Mouse (Mus musculus) lung, postnatal 0 days (tissue): ENCODE measurements around the gene Grm4. TPM values are rescaled to one million over a fixed set of nuclear protein-coding genes. Genes with fewer than 3 reads are reported as not detected.

Experiments used
- ATAC-seq: fragments of 200-750 bp; cut with Nextera tagmentation; 2 replicates; pipeline ENCODE4 v1.8.0; 2017; ENCODE audit warnings: moderate library complexity
- DNase-seq: peaks from one replicate; pipeline ENCODE4 v3.0.0-alpha.2; 2016; ENCODE audit warnings: low spot score
- H3K27ac ChIP-seq: fragments of 300-500 bp; sonication (generic); 2 replicates; pipeline ENCODE4 v1.5.1; 2014; ENCODE audit warnings: antibody characterized with exemption, mild to moderate bottlenecking, low read length, mixed read lengths
- H3K27me3 ChIP-seq: fragments of 300-500 bp; sonication (generic); replicated peaks from 2 replicates; pipeline ENCODE4 v1.6.1; 2014; ENCODE audit warnings: low read length, mixed read lengths; ENCODE audit not compliant: insufficient read depth
- H3K36me3 ChIP-seq: fragments of 300-500 bp; sonication (generic); 2 replicates; pipeline ENCODE4 v1.6.1; 2014; ENCODE audit warnings: low read length, mixed read lengths; ENCODE audit not compliant: insufficient read depth
- H3K4me1 ChIP-seq: fragments of 300-500 bp; sonication (generic); 2 replicates; pipeline ENCODE4 v1.6.1; 2014; ENCODE audit warnings: antibody characterized with exemption, low read depth, low read length, mixed read lengths; ENCODE audit not compliant: insufficient read depth
- H3K4me2 ChIP-seq: fragments of 300-500 bp; sonication (generic); replicated peaks from 2 replicates; pipeline ENCODE4 v1.6.1; 2014; ENCODE audit warnings: low read depth, mild to moderate bottlenecking, low read length, moderate library complexity, mixed read lengths
- H3K4me3 ChIP-seq: fragments of 300-500 bp; sonication (generic); 2 replicates; pipeline ENCODE4 v1.5.1; 2014; ENCODE audit warnings: low read depth, low read length
- H3K9ac ChIP-seq: fragments of 300-500 bp; sonication (generic); replicated peaks from 2 replicates; pipeline ENCODE4 v1.6.1; 2014; ENCODE audit warnings: low read depth, mild to moderate bottlenecking
- H3K9me3 ChIP-seq: fragments of 300-500 bp; sonication (generic); 2 replicates; pipeline ENCODE4 v1.6.1; 2016; ENCODE audit warnings: low read length, mixed read lengths
- CTCF ChIP-seq: IDR thresholded peaks from 2 replicates; pipeline ENCODE4 v1.5.1; 2016; ENCODE audit warnings: antibody characterized with exemption, mild to moderate bottlenecking
- EP300 ChIP-seq: IDR thresholded peaks from 2 replicates; pipeline ENCODE4 v1.6.1; 2016; ENCODE audit warnings: antibody characterized with exemption, mild to moderate bottlenecking, control low read depth
- WGBS: fragments of 180-500 bp; shearing (Covaris S2); extraction: QIAGEN DNeasy Blood & Tissue Kit; methylation state at CpG from one replicate; pipeline ENCODE4 v1.1.7; 2014; 5-methylcytosine and 5-hydroxymethylcytosine counted together
- polyA plus RNA-seq: library from polyadenylated mRNA; unstranded; fragments of >200 nt; fragmentation: Nextera tagmentation; extraction: Ambion mirVana; gene quantifications from 2 replicates; pipeline ENCODE4 v1.2.1, GENCODE M21; 2015

Gene Grm4
- polyA plus RNA-seq, 1 experiment from 2014 or later = not detected

GRCm38 (mm10) chr17:27557181-27557926 is 36.2 kb upstream of the Grm4 start:
- no peaks in the 10 kb centered on the region for H3K27me3 ChIP-seq
- H3K36me3 ChIP-seq = no peaks in the 10 kb centered on the region
- TF ChIP-seq CTCF (peak; percentile 26; the same call in 1 of the 2 replicates), EP300 (no peak)
- H3K9me3 ChIP-seq = no peaks in the 10 kb centered on the region
- H3K4me1 ChIP-seq = peaks cover 6% of the 10 kb centered on the region; the same call in 1 of the 2 replicates
- ATAC-seq (peak; percentile 12), DNase-seq (peak; percentile 68)
- 2% methylated on average over 47 of the region's 75 CpGs for WGBS
- H3K9ac ChIP-seq = peak overlapping the region; percentile 78
- H3K4me3 ChIP-seq = peak overlapping the region; percentile 76
- peak overlapping the region; percentile 98 for H3K4me2 ChIP-seq
- peak overlapping the region; percentile 92 for H3K27ac ChIP-seq

GRCm38 (mm10) chr17:27556315-27557011 is 35.3 kb upstream of the Grm4 start, which contains the start of gene Hmga1:
Gene Hmga1, plus strand, starts transcription at chr17:27556497.
- TF ChIP-seq EP300 = no peak
- peak; percentile 4; the same call in 1 of the 2 replicates for TF ChIP-seq CTCF
- peaks cover 6% of the 10 kb centered on the region; the same call in 1 of the 2 replicates for H3K4me1 ChIP-seq
- H3K27me3 ChIP-seq = no peaks in the 10 kb centered on the region
- peak; percentile 76 for ATAC-seq
- DNase-seq = peak; percentile 94
- peak within 1 kb of the TSS; percentile 78 for H3K9ac ChIP-seq
- peak within 1 kb of the TSS; percentile 98 for H3K4me2 ChIP-seq
- no peaks in the 10 kb centered on the region for H3K36me3 ChIP-seq
- H3K9me3 ChIP-seq = no peaks in the 10 kb centered on the region
- H3K4me3 ChIP-seq = peak within 1 kb of the TSS; percentile 76
- peak within 1 kb of the TSS; percentile 92 for H3K27ac ChIP-seq
- WGBS = 3% methylated on average over 68 of the region's 79 CpGs

- WGBS = under 1% methylated on average over 45 of the region's 55 CpGs
- Histone ChIP-seq H3K36me3 (no peaks in the 10 kb centered on the region), H3K27ac (peak overlapping the region; percentile 92), H3K4me3 (peak overlapping the region; percentile 76), H3K9me3 (no peaks in the 10 kb centered on the region), H3K4me1 (peaks cover 6% of the 10 kb centered on the region; the same call in 1 of the 2 replicates), H3K9ac (peak overlapping the region; percentile 78), H3K4me2 (peak overlapping the region; percentile 98), H3K27me3 (no peaks in the 10 kb centered on the region)
- peak; percentile 93 for DNase-seq
- peak; percentile 71 for ATAC-seq
- TF ChIP-seq CTCF = peak; percentile 33; the same call in 1 of the 2 replicates
- TF ChIP-seq EP300 = 0 out of 2 replicates have a peak, but pooled peaks have one; percentile 22
These were observed 34.4 kb upstream of the Grm4 start for GRCm38 (mm10) chr17:27555512-27556172.

- Histone ChIP-seq H3K36me3 (no peaks in the 10 kb centered on the region), H3K4me3 (peak overlapping the region; percentile 76), H3K9ac (peak overlapping the region; percentile 78), H3K27me3 (no peaks in the 10 kb centered on the region), H3K27ac (peak overlapping the region; percentile 92), H3K4me2 (peak overlapping the region; percentile 98), H3K4me1 (peaks cover 6% of the 10 kb centered on the region; the same call in 1 of the 2 replicates), H3K9me3 (no peaks in the 10 kb centered on the region)
- DNase-seq (peak; percentile 72), ATAC-seq (peak; percentile 32)
- under 1% methylated on average over 21 of the region's 39 CpGs for WGBS
- no peak for TF ChIP-seq CTCF
These were observed 33.9 kb upstream of the Grm4 start for GRCm38 (mm10) chr17:27555075-27555511.

GRCm38 (mm10) chr17:27554062-27554960 is 33.1 kb upstream of the Grm4 start:
- WGBS = 59% methylated on average over 20 of the region's 20 CpGs
- DNase-seq (no peak), ATAC-seq (no peak)
- Histone ChIP-seq H3K9ac (no peak overlapping the region), H3K9me3 (no peaks in the 10 kb centered on the region), H3K27me3 (no peaks in the 10 kb centered on the region), H3K4me1 (peaks cover 6% of the 10 kb centered on the region; the same call in 1 of the 2 replicates), H3K36me3 (no peaks in the 10 kb centered on the region), H3K4me3 (no peak overlapping the region), H3K4me2 (peak overlapping the region; percentile 98), H3K27ac (no peak overlapping the region)
- TF ChIP-seq EP300 = no peak
- no peak for TF ChIP-seq CTCF
